ENCODE assay signal across 8 mouse cellular contexts in the genomic region with DNA sequence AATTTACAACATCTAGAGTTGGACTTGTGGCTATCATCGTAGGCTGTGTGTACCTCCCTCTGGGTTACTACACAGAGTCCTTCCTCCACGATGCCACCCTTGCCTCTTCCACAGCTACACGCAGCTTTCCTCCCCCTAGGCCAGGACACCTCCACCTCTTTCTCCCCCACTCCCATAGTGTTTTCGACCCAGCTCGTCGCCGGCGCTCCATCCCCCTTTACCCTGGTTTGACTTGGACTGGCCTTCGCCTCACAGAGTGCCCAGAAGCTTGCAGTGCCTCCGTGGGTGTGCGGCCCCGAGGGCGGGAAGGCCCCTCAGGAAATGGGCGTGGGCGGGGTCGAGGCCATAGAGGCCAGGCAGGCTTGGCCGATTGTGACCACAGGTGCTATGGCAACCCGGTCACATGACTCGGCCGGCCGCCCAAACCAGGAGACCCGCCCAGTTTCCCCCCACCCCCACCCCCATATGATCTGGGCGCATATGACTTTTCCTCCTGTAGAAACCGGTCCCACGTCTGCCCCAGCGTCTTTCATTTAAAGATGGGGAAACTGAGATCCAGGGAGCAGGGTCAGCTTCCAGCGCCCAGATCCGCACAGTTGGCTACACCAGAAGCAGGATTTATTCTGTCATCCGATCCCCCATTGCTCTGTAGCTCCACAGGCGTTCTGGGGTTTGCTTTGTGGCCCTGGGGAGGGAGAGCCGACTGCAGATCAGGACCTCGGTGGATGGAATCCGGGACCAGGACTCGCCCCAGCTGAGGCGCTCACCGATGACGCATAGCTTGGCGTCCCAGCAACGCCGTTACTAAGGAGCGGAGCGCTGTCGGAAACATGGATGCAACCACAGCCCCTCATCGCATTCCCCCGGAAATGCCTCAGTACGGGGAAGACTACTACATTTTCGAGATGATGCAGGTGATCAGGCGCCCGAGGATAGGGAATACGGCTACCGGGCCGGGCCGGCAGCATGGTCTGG. TPM values are rescaled to one million over a fixed set of nuclear protein-coding genes. Genes with fewer than 3 reads are reported as not detected.
DNase-seq lines count a peak whose midpoint lies in the region; ATAC-seq lines count a peak whose summit lies in the region.

Gene Spaca9, minus strand, starts transcription at position 367 of the 975 bp plus-strand sequence.
Gene Ak8, plus strand, starts transcription at position 804 of the 975 bp plus-strand sequence.

- DNase-seq in ZHBTc4 (ENCODE audit: low read depth, low spot score), result peak; percentile 89
- DNase-seq in cerebellum, postnatal 4 days (ENCODE audit: low spot score in 2 of 2), result peak; percentile 80 to 83
- peak; percentile 83 for DNase-seq in gastrocnemius, postnatal 10 days
- peak; percentile 55 for DNase-seq in induced T-regulatory cell, adult 2 months (ENCODE audit: low read depth)
- DNase-seq in left cerebral cortex, postnatal 10 days (ENCODE audit: extremely low spot score in 1 of 2, low spot score in 2 of 2), result peak; percentile 84 to 89
- peak; percentile 85 for DNase-seq in right cerebral cortex, postnatal 14 days
- peak; percentile 75 to 83 for DNase-seq in urinary bladder, postnatal 4 days (ENCODE audit: low spot score in 2 of 2)

- intact Hi-C loops in left cerebral cortex, postnatal 10 days (cut with DNase I), result no loop called here

- ATAC-seq in megakaryocyte progenitor cell, adult 5-6 weeks (replicated peaks; ENCODE audit: poor library complexity), result peak; percentile 35; the same call in 1 of the 2 replicates

RNA-seq across cellular contexts. Expression of gene Spaca9, which starts in this region (rescaled TPM):
- total RNA-seq in gastrocnemius, postnatal 10 days (2021), result not detected
- under 1 TPM in 1 of 2 experiments, not detected in 1; 0.60 TPM for total RNA-seq in left cerebral cortex, postnatal 10 days (2021)
- 0.66 and 5.7 TPM in 2 replicates for total RNA-seq in megakaryocyte progenitor cell, adult 5-6 weeks (2015)
- 2.4 and 8.4 TPM in 2 replicates for total RNA-seq in megakaryocyte progenitor cell, adult 5-6 weeks (2017)

RNA-seq across cellular contexts. Expression of gene Ak8, which starts in this region (rescaled TPM):
- not detected for total RNA-seq in gastrocnemius, postnatal 10 days (2021)
- total RNA-seq in left cerebral cortex, postnatal 10 days (2021), result 1 to 10 TPM; 1.2 to 2.0 TPM
- 0.30 and 0.93 TPM in 2 replicates for total RNA-seq in megakaryocyte progenitor cell, adult 5-6 weeks (2015)
- 0.24 and 0.33 TPM in 2 replicates for total RNA-seq in megakaryocyte progenitor cell, adult 5-6 weeks (2017)

Comparison
In these comparisons a context has a peak if more than half of its experiments do, and no peak if none do; other contexts are left out.
1. Peak in every context shown above with its lines: DNase-seq and ATAC-seq.
2. Peak in DNase-seq in gastrocnemius, postnatal 10 days; RNA of the genes that start here not detected or under 1 TPM.